Mouse (Mus musculus) hindbrain, embryonic 14.5 days (tissue): ENCODE data around the gene Mmp27. TPM values are rescaled to one million over a fixed set of nuclear protein-coding genes. Genes with fewer than 3 reads are reported as not detected.

Experiments
- ATAC-seq: fragments of 200-750 bp; cut with Nextera tagmentation; 2 replicates; pipeline ENCODE4 v1.8.0; 2017; ENCODE audit warnings: moderate number of reproducible peaks, mild to moderate bottlenecking, moderate TSS enrichment, moderate library complexity; ENCODE audit not compliant: low FRiP score
- DNase-seq: peaks from one replicate; pipeline ENCODE4 v3.0.0-alpha.2; 2015; ENCODE audit warnings: low spot score
- H3K27ac ChIP-seq: fragments of 300-500 bp; sonication (generic); 2 replicates; pipeline ENCODE4 v1.5.1; 2014; ENCODE audit warnings: mild to moderate bottlenecking, moderate library complexity
- H3K27me3 ChIP-seq: fragments of 300-500 bp; sonication (generic); 2 replicates; pipeline ENCODE4 v1.6.1; 2014; ENCODE audit warnings: mild to moderate bottlenecking, low read length, mixed read lengths; ENCODE audit not compliant: control insufficient read depth, insufficient read depth
- H3K36me3 ChIP-seq: fragments of 300-500 bp; sonication (generic); replicated peaks from 2 replicates; pipeline ENCODE4 v1.6.1; 2014; ENCODE audit not compliant: control insufficient read depth, insufficient read depth
- H3K4me1 ChIP-seq: fragments of 300-500 bp; sonication (generic); replicated peaks from 2 replicates; pipeline ENCODE4 v1.6.1; 2014; ENCODE audit warnings: antibody characterized with exemption, low read length, mixed read lengths; ENCODE audit not compliant: control insufficient read depth, insufficient read depth
- H3K4me2 ChIP-seq: fragments of 300-500 bp; sonication (generic); replicated peaks from 2 replicates; pipeline ENCODE4 v1.6.1; 2014; ENCODE audit warnings: mild to moderate bottlenecking, moderate library complexity
- H3K4me3 ChIP-seq: fragments of 300-500 bp; sonication (generic); replicated peaks from 2 replicates; pipeline ENCODE4 v1.5.1; 2014; ENCODE audit warnings: mild to moderate bottlenecking, low read length
- H3K9ac ChIP-seq: fragments of 300-500 bp; sonication (generic); 2 replicates; pipeline ENCODE4 v1.6.1; 2014
- H3K9me3 ChIP-seq: fragments of 300-500 bp; sonication (generic); 2 replicates; pipeline ENCODE4 v1.6.1; 2016; ENCODE audit warnings: low read length; ENCODE audit not compliant: control insufficient read depth
- WGBS: fragments of 180-500 bp; shearing (Covaris S2); extraction: QIAGEN DNeasy Blood & Tissue Kit; methylation state at CpG from one replicate; pipeline ENCODE4 v1.1.7; 2014; 5-methylcytosine and 5-hydroxymethylcytosine counted together
- polyA plus RNA-seq: library from polyadenylated mRNA; unstranded; fragments of >200 nt; fragmentation: Nextera tagmentation; extraction: Ambion mirVana; gene quantifications from 2 replicates; pipeline ENCODE4 v1.2.1, GENCODE M21; 2014

Mmp27 gene
- polyA plus RNA-seq = not detected in 2 replicates

DNA sequence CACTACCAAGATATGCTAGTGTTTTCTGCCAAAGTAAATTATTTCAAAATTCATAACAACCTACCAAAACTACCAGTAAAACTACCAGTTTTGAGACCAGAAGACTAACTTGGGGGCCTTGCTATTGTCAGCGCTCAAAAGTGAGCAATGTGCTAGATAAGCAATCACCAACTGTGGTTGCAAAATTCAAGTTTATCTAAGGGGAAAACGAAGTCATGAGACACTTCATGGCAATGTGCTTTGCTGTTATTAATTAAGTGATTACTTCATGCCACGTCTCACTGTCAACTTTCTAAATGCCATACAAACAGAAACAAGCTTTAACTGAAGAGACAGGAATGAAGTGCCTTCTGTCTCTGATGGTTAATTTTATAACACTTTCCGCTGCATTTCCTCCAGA, at the start of gene Mmp27:
TSS of gene Mmp27 (plus strand) at position 235 of the 400 bp plus-strand sequence.
- Histone ChIP-seq H3K4me3 (no peak within 1 kb of the TSS), H3K4me1 (no peaks in the 10 kb centered on the region), H3K9me3 (no peaks in the 10 kb centered on the region), H3K36me3 (no peaks in the 10 kb centered on the region), H3K9ac (no peak within 1 kb of the TSS), H3K27me3 (no peaks in the 10 kb centered on the region), H3K4me2 (no peak within 1 kb of the TSS), H3K27ac (no peak within 1 kb of the TSS)
- no peak for DNase-seq
- 77% methylated on average over 4 of the region's 4 CpGs for WGBS
- no peak for ATAC-seq

GRCm38 (mm10) chr9:7526255-7526940, 44.8 kb upstream of the Mmp27 start:
- Histone ChIP-seq H3K4me1 (no peaks in the 10 kb centered on the region), H3K9me3 (no peaks in the 10 kb centered on the region), H3K9ac (no peak overlapping the region), H3K36me3 (no peaks in the 10 kb centered on the region), H3K27me3 (no peaks in the 10 kb centered on the region), H3K4me3 (no peak overlapping the region), H3K27ac (no peak overlapping the region), H3K4me2 (no peak overlapping the region)
- DNase-seq (no peak), ATAC-seq (no peak)
- 76% methylated on average over 4 of the region's 4 CpGs for WGBS

DNA sequence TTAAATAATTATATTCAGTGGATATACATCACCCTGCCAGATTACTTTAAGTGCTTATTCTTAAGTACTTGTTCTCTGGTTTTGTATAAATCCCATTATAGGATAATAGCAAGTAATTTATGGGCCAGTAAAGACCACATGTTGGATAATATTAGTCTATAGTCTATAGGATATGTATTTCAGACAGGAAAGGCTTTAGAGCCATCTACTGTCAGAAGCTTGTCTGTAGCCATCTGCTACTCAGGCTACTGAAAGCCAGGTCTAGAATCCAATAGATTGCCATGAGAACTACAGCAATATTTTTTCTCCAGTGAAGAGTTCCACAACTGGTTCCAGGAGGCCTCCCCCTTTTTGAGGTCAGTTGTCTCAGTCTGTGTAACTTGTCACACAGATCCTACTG, 28.4 kb upstream of the Mmp27 start:
- DNase-seq = no peak
- Histone ChIP-seq H3K9me3 (no peaks in the 10 kb centered on the region), H3K9ac (no peak overlapping the region), H3K4me1 (no peaks in the 10 kb centered on the region), H3K4me2 (no peak overlapping the region), H3K27me3 (no peaks in the 10 kb centered on the region), H3K27ac (no peak overlapping the region), H3K4me3 (no peak overlapping the region), H3K36me3 (no peaks in the 10 kb centered on the region)
- no peak for ATAC-seq

DNA sequence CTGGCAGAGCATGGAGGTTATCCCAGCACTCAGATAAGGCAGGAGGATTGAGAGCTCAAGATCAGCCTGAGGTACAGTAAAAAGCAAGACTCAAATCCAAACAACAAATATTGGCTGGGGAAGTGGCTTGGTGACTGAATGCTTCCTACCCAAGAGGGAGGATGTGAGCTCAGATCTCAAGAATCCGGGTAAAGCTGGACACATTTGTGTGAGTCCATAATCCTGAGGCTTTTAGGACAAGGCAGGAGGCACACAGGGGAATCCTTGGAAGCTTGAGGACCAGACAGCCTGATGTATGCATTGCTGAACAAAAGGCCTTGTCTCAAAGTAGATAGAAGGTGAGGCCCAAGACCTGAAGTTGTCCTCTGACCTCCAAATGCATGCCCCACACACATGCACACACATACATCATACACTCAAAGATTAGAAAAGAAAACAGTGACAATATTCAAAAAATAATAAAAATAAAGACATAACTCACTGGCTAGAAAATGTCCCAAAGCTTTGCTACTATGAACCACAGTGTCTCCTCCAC, 26.2 kb upstream of the Mmp27 start:
- 71% methylated on average over 1 of the region's 1 CpGs for WGBS
- no peak overlapping the region for H3K4me3 ChIP-seq

GRCm38 (mm10) chr9:7545471-7545870, 25.7 kb upstream of the Mmp27 start:
- H3K4me2 ChIP-seq = no peak overlapping the region
- H3K9me3 ChIP-seq = no peaks in the 10 kb centered on the region
- DNase-seq (no peak), ATAC-seq (no peak)
- no peak overlapping the region for H3K9ac ChIP-seq
- H3K36me3 ChIP-seq = no peaks in the 10 kb centered on the region
- H3K4me1 ChIP-seq = no peaks in the 10 kb centered on the region
- H3K27me3 ChIP-seq = no peaks in the 10 kb centered on the region
- 66% methylated on average over 1 of the region's 1 CpGs for WGBS
- H3K27ac ChIP-seq = no peak overlapping the region
- H3K4me3 ChIP-seq = no peak overlapping the region

More for the DNA sequence above, 26.2 kb upstream of the Mmp27 start:
- Histone ChIP-seq H3K9me3 (no peaks in the 10 kb centered on the region), H3K4me1 (no peaks in the 10 kb centered on the region), H3K27me3 (no peaks in the 10 kb centered on the region), H3K4me2 (no peak overlapping the region), H3K27ac (no peak overlapping the region), H3K9ac (no peak overlapping the region), H3K36me3 (no peaks in the 10 kb centered on the region)
- ATAC-seq = no peak; the same call in 1 of the 2 replicates
- no peak for DNase-seq

DNA sequence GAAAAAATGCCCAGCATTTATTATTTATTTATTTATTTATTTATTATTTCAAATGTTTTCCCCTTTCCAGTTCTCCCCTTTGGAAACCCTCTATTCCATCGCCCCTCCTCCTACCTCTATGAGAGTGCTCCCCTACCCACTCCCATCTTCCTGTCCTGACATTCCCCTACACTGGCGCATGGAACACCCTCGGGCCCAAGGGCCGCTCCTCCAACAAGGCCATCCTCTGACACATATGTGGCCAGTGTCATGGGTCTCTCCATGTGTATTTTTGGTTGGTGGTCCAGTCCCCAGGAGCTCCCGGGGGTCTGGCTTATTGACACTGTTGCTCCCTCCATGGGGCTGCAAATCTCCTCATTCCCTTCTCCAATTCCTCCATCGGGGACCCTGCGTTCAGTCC, 25.3 kb upstream of the Mmp27 start:
- no peak overlapping the region for H3K27ac ChIP-seq
- H3K27me3 ChIP-seq = no peaks in the 10 kb centered on the region
- no peak overlapping the region for H3K4me2 ChIP-seq
- peak; percentile 48; the same call in 1 of the 2 replicates for ATAC-seq
- H3K9me3 ChIP-seq = no peaks in the 10 kb centered on the region
- WGBS = 92% methylated on average over 7 of the region's 7 CpGs
- no peaks in the 10 kb centered on the region for H3K36me3 ChIP-seq
- H3K4me1 ChIP-seq = no peaks in the 10 kb centered on the region
- no peak for DNase-seq
- H3K9ac ChIP-seq = no peak overlapping the region
- H3K4me3 ChIP-seq = no peak overlapping the region

GRCm38 (mm10) chr9:7551943-7552342, 19.3 kb upstream of the Mmp27 start:
- Histone ChIP-seq H3K4me2 (no peak overlapping the region), H3K36me3 (no peaks in the 10 kb centered on the region), H3K9ac (no peak overlapping the region), H3K9me3 (no peaks in the 10 kb centered on the region), H3K4me3 (no peak overlapping the region), H3K4me1 (no peaks in the 10 kb centered on the region), H3K27ac (no peak overlapping the region), H3K27me3 (no peaks in the 10 kb centered on the region)
- no peak for ATAC-seq
- no peak for DNase-seq

- Histone ChIP-seq H3K4me1 (no peaks in the 10 kb centered on the region), H3K9me3 (no peaks in the 10 kb centered on the region), H3K36me3 (no peaks in the 10 kb centered on the region), H3K4me3 (no peak overlapping the region), H3K27me3 (no peaks in the 10 kb centered on the region), H3K9ac (no peak overlapping the region), H3K4me2 (no peak overlapping the region), H3K27ac (no peak overlapping the region)
- ATAC-seq (no peak), DNase-seq (no peak)
- 90% methylated on average over 3 of the region's 3 CpGs for WGBS
Observed at GRCm38 (mm10) chr9:7553536-7553935, 17.7 kb upstream of the Mmp27 start.

DNA sequence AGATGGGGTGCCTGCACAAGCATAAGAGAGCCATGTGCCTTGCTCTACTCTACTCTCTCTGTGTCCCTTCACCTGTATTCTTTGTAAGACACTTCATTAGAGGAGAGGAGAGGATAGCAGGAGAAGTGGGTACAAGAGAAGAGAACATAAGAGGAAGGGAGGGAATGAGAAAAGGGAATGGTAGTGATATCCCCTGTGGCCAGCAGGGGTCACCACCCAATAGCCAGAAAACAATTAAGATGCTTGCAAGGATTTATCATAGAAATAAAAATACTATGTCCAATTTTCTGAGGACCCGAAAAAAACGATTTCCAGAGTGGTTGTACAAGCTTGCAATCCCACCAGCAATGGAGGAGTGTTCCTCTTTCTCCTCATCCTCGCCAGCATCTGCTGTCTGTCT, 16.8 kb upstream of the Mmp27 start:
- H3K4me2 ChIP-seq = no peak overlapping the region
- H3K27ac ChIP-seq = no peak overlapping the region
- H3K9me3 ChIP-seq = no peaks in the 10 kb centered on the region
- H3K9ac ChIP-seq = no peak overlapping the region
- no peak overlapping the region for H3K4me3 ChIP-seq
- DNase-seq = no peak
- WGBS = 43% methylated on average over 3 of the region's 3 CpGs
- no peaks in the 10 kb centered on the region for H3K27me3 ChIP-seq
- no peak for ATAC-seq
- no peaks in the 10 kb centered on the region for H3K36me3 ChIP-seq
- no peaks in the 10 kb centered on the region for H3K4me1 ChIP-seq
